Mouse (Mus musculus) adrenal gland, postnatal 4 days (tissue): ENCODE measurements around the gene Vmn2r12. TPM values are rescaled to one million over a fixed set of nuclear protein-coding genes. Genes with fewer than 3 reads are reported as not detected.
"Not testable (repeated sequence)": the region's sequence is repeated elsewhere in the genome, so short reads cannot be mapped to it uniquely, and the experiment has no call there.

Experiments
- DNase-seq, 2 experiments: peaks; one replicate each; pipeline ENCODE4 v3.0.0; 2021 to 2022; ENCODE audit warnings: low spot score in 2 of 2, mixed read lengths in 2 of 2
- long read RNA-seq, 2 experiments: library from polyadenylated mRNA; stranded (forward); transcript quantifications; one replicate each; pipeline ENCODE4 v2.0.0; 2021
- total RNA-seq, 2 experiments: library from RNA; stranded (reverse); gene quantifications; 2 replicates each; pipeline ENCODE4 v1.2.3; 2021

Gene Vmn2r12
- not detected for total RNA-seq
- long read RNA-seq, experiment 1: 0 reads
- long read RNA-seq, experiment 2: 0 reads

GRCm38 (mm10) chr5:109097850-109098249, at the start of gene Vmn2r12:
Gene Vmn2r12, minus strand, starts transcription at chr5:109097950.
- DNase-seq: not testable (repeated sequence)

GRCm38 (mm10) chr5:109139546-109139945, 41.8 kb upstream of the Vmn2r12 start:
- DNase-seq: no peak

GRCm38 (mm10) chr5:109136731-109137130, 39.0 kb upstream of the Vmn2r12 start:
- DNase-seq: no peak

- DNase-seq: not testable (repeated sequence)
Observed at GRCm38 (mm10) chr5:109096482-109096881, 1.3 kb downstream of the Vmn2r12 start.

- not testable (repeated sequence) for DNase-seq
Observed at GRCm38 (mm10) chr5:109072016-109072415, 25.7 kb downstream of the Vmn2r12 start.

GRCm38 (mm10) chr5:109059469-109059868, 38.3 kb downstream of the Vmn2r12 start, which contains the start of gene Vmn2r11:
Gene Vmn2r11, minus strand, starts transcription at chr5:109059569.
- DNase-seq: not testable (repeated sequence)

- DNase-seq: no peak
Observed at GRCm38 (mm10) chr5:109055286-109055685, 42.5 kb downstream of the Vmn2r12 start.

Other genes starting within 250 kb of the Vmn2r12 start
- gene Vmn2r9, start 245.3 kb downstream of the Vmn2r12 start, total RNA-seq: not detected
- not detected for gene Vmn2r10, start 91.4 kb downstream of the Vmn2r12 start, total RNA-seq
- gene Vmn2r11, start 38.4 kb downstream of the Vmn2r12 start, total RNA-seq: not detected
- under 1 TPM; 0.20 to 0.42 TPM for gene Vmn2r13, start 94.2 kb upstream of the Vmn2r12 start, total RNA-seq
- gene Vmn2r14, start 126.8 kb upstream of the Vmn2r12 start, total RNA-seq: not detected
- not detected for gene Vmn2r15, start 199.7 kb upstream of the Vmn2r12 start, total RNA-seq
- not detected for gene Vmn2r16, start 232.2 kb upstream of the Vmn2r12 start, total RNA-seq